Mouse (Mus musculus) liver, embryonic 14.5 days (tissue): ENCODE results near the gene G430095P16Rik.

Experiments used
- CTCF ChIP-seq: IDR thresholded peaks from 2 replicates; pipeline ENCODE4 v1.5.1; 2016; ENCODE audit warnings: antibody characterized with exemption, low read depth, control low read depth
- EP300 ChIP-seq: IDR thresholded peaks from 2 replicates; pipeline ENCODE4 v1.6.1; 2016; ENCODE audit warnings: antibody characterized with exemption, low read depth

DNA sequence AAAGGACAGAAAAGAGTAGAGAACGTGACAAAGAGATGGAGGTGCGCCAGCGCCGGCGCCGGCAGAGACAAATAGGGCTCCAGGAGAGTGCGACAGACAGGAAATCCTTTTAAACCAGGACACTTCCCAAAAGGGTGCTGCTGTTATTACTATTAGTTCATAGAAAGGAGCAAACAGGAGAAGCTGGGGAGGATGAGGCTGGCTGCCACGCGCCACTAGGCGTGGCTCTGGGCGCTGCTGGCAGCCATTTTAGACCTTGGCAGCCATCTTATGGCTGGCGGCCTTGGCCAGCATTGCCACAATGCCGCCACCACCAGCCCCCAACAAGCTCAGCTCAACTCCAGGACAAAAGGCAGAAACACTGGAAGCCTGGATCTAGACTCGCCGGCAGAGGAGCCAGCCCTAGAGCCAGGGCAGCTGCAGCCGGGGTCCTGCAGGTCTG lies 7.1 kb downstream of the G430095P16Rik start:
- no peak for TF ChIP-seq CTCF
- no peak for TF ChIP-seq EP300
